Mouse (Mus musculus) embryonic facial prominence, embryonic 15.5 days (tissue): ENCODE measurements around the gene Gpr31b. TPM values are rescaled to one million over a fixed set of nuclear protein-coding genes. Genes with fewer than 3 reads are reported as not detected.
"Not testable (repeated sequence)": the region's sequence is repeated elsewhere in the genome, so short reads cannot be mapped to it uniquely, and the experiment has no call there.

Source experiments
- ATAC-seq: fragments of 200-750 bp; cut with Nextera tagmentation; 2 replicates; pipeline ENCODE4 v1.8.0; 2017; ENCODE audit warnings: low read depth, moderate TSS enrichment; ENCODE audit not compliant: insufficient number of reproducible peaks, low FRiP score, low TSS enrichment
- H3K27ac ChIP-seq: fragments of 300-500 bp; sonication (generic); replicated peaks from 2 replicates; pipeline ENCODE4 v1.5.1; 2015; ENCODE audit warnings: mild to moderate bottlenecking, inconsistent platforms
- H3K27me3 ChIP-seq: fragments of 300-500 bp; sonication (generic); 2 replicates; pipeline ENCODE4 v1.6.1; 2015; ENCODE audit warnings: inconsistent platforms
- H3K36me3 ChIP-seq: fragments of 300-500 bp; sonication (generic); 2 replicates; pipeline ENCODE4 v1.6.1; 2015; ENCODE audit warnings: mild to moderate bottlenecking, inconsistent platforms
- H3K4me1 ChIP-seq: fragments of 300-500 bp; sonication (generic); 2 replicates; pipeline ENCODE4 v1.6.1; 2015; ENCODE audit warnings: inconsistent platforms
- H3K4me2 ChIP-seq: fragments of 300-500 bp; sonication (generic); replicated peaks from 2 replicates; pipeline ENCODE4 v1.6.1; 2015; ENCODE audit warnings: mild to moderate bottlenecking, inconsistent platforms
- H3K4me3 ChIP-seq: fragments of 300-500 bp; sonication (generic); replicated peaks from 2 replicates; pipeline ENCODE4 v1.5.1; 2015; ENCODE audit warnings: mild to moderate bottlenecking, inconsistent platforms
- H3K9ac ChIP-seq: fragments of 300-500 bp; sonication (generic); 2 replicates; pipeline ENCODE4 v1.6.1; 2015; ENCODE audit warnings: inconsistent platforms
- H3K9me3 ChIP-seq: fragments of 300-500 bp; sonication (generic); replicated peaks from 2 replicates; pipeline ENCODE4 v1.6.1; 2016; ENCODE audit warnings: inconsistent platforms
- WGBS: fragments of 180-500 bp; shearing (Covaris S2); methylation state at CpG from one replicate; pipeline ENCODE4 v1.1.7; 2015; 5-methylcytosine and 5-hydroxymethylcytosine counted together
- polyA plus RNA-seq: library from polyadenylated mRNA; unstranded; fragments of >200 nt; fragmentation: Nextera tagmentation; extraction: Ambion mirVana; gene quantifications from 2 replicates; pipeline ENCODE4 v1.2.1, GENCODE M21; 2015

Gene Gpr31b
- polyA plus RNA-seq, 1 experiment from 2014 or later = not detected

- peaks cover 15% of the 10 kb centered on the region for H3K4me1 ChIP-seq
- no peak overlapping the region for H3K27ac ChIP-seq
- no peak for ATAC-seq
- no peak overlapping the region for H3K9ac ChIP-seq
- no peak overlapping the region for H3K4me2 ChIP-seq
- H3K36me3 ChIP-seq = peaks cover 34% of the 10 kb centered on the region
- 18% methylated on average over 3 of the region's 3 CpGs for WGBS
- no peak overlapping the region for H3K4me3 ChIP-seq
- H3K27me3 ChIP-seq = no peaks in the 10 kb centered on the region
- no peaks in the 10 kb centered on the region for H3K9me3 ChIP-seq
These were observed 42.2 kb downstream of the Gpr31b start for GRCm38 (mm10) chr17:13009887-13010286.

GRCm38 (mm10) chr17:13008528-13008927 lies 43.6 kb downstream of the Gpr31b start:
- Histone ChIP-seq H3K4me3 (peak overlapping the region; percentile 94), H3K36me3 (peaks cover 22% of the 10 kb centered on the region), H3K9me3 (no peaks in the 10 kb centered on the region), H3K9ac (peak overlapping the region; percentile 53; the same call in 1 of the 2 replicates), H3K4me2 (peak overlapping the region; percentile 70), H3K4me1 (peaks cover 15% of the 10 kb centered on the region), H3K27ac (no peak overlapping the region), H3K27me3 (no peaks in the 10 kb centered on the region)
- ATAC-seq = no peak
- WGBS = 2% methylated on average over 10 of the region's 10 CpGs

- peak overlapping the region; percentile 94 for H3K4me3 ChIP-seq
- peaks cover 15% of the 10 kb centered on the region for H3K4me1 ChIP-seq
- no peaks in the 10 kb centered on the region for H3K27me3 ChIP-seq
- H3K4me2 ChIP-seq = peak overlapping the region; percentile 70
- WGBS = under 1% methylated on average over 76 of the region's 76 CpGs
- H3K36me3 ChIP-seq = peaks cover 15% of the 10 kb centered on the region
- ATAC-seq = peak; percentile 99
- peak overlapping the region; percentile 53 for H3K9ac ChIP-seq
- no peaks in the 10 kb centered on the region for H3K9me3 ChIP-seq
- peak overlapping the region; percentile 88 for H3K27ac ChIP-seq
These were observed 44.2 kb downstream of the Gpr31b start for GRCm38 (mm10) chr17:13007730-13008425.

- Histone ChIP-seq H3K36me3 (peaks cover 11% of the 10 kb centered on the region), H3K27ac (0 out of 2 replicates have a peak overlapping the region, but pooled peaks have one; percentile 88), H3K9me3 (no peaks in the 10 kb centered on the region), H3K4me2 (peak overlapping the region; percentile 70), H3K4me1 (peaks cover 15% of the 10 kb centered on the region), H3K27me3 (no peaks in the 10 kb centered on the region), H3K4me3 (peak overlapping the region; percentile 94), H3K9ac (no peak overlapping the region)
- no peak for ATAC-seq
- WGBS = 48% methylated on average over 5 of the region's 5 CpGs
These were observed 45.1 kb downstream of the Gpr31b start for GRCm38 (mm10) chr17:13006984-13007383.

- Histone ChIP-seq H3K4me3 (peak within 1 kb of the TSS; percentile 94), H3K27ac (peak within 1 kb of the TSS; percentile 88), H3K9ac (peak within 1 kb of the TSS; percentile 15; the same call in 1 of the 2 replicates), H3K4me2 (peak within 1 kb of the TSS; percentile 70), H3K4me1 (peaks cover 15% of the 10 kb centered on the region)
- WGBS = 91% methylated on average over 2 of the region's 2 CpGs
- not testable (repeated sequence) for ATAC-seq, H3K36me3 ChIP-seq, H3K27me3 ChIP-seq, H3K9me3 ChIP-seq
These were observed 45.5 kb downstream of the Gpr31b start, which contains the start of gene Sod2 for GRCm38 (mm10) chr17:13006546-13006945. TSS of gene Sod2 (plus strand) at chr17:13006846.

GRCm38 (mm10) chr17:13004436-13004835 lies 47.7 kb downstream of the Gpr31b start:
- not testable (repeated sequence) for H3K27me3 ChIP-seq, H3K9me3 ChIP-seq, H3K4me2 ChIP-seq, H3K9ac ChIP-seq, H3K4me3 ChIP-seq, H3K36me3 ChIP-seq, H3K27ac ChIP-seq, ATAC-seq
- peaks cover 15% of the 10 kb centered on the region for H3K4me1 ChIP-seq
- WGBS = 69% methylated on average over 2 of the region's 2 CpGs

- H3K27ac ChIP-seq, H3K27me3 ChIP-seq, H3K36me3 ChIP-seq, H3K9me3 ChIP-seq, H3K4me1 ChIP-seq, H3K9ac ChIP-seq, H3K4me2 ChIP-seq, H3K4me3 ChIP-seq, ATAC-seq: not testable (repeated sequence)
- WGBS = 84% methylated on average over 5 of the region's 5 CpGs
These were observed 49.9 kb downstream of the Gpr31b start for GRCm38 (mm10) chr17:13002243-13002642.

Other genes starting within 250 kb of the Gpr31b start
- 1.2 and 1.4 TPM in 2 replicates for gene Mas1, start 184.2 kb downstream of the Gpr31b start, polyA plus RNA-seq
- gene Mrgprh, start 176.3 kb downstream of the Gpr31b start, polyA plus RNA-seq = 0.13 and 0.27 TPM in 2 replicates
- 2.5 and 3.8 TPM in 2 replicates for gene Pnldc1, start 142.1 kb downstream of the Gpr31b start, polyA plus RNA-seq
- 352 and 356 TPM in 2 replicates for gene Tcp1, start 136.6 kb downstream of the Gpr31b start, polyA plus RNA-seq
- 135 TPM in 2 replicates for gene Mrpl18, start 136.0 kb downstream of the Gpr31b start, polyA plus RNA-seq
- 0.60 and 1.2 TPM in 2 replicates for gene Acat3, start 111.7 kb downstream of the Gpr31b start, polyA plus RNA-seq
- 121 and 128 TPM in 2 replicates for gene Acat2, start 91.5 kb downstream of the Gpr31b start, polyA plus RNA-seq
- 120 and 125 TPM in 2 replicates for gene Wtap, start 58.1 kb downstream of the Gpr31b start, polyA plus RNA-seq
- gene Sod2, start 45.5 kb downstream of the Gpr31b start, polyA plus RNA-seq = 98.3 and 98.5 TPM in 2 replicates
- gene Tcp10b, start 8.8 kb upstream of the Gpr31b start, polyA plus RNA-seq = 0.27 and 0.29 TPM in 2 replicates
- not detected in 2 replicates for gene Unc93a, start 79.5 kb upstream of the Gpr31b start, polyA plus RNA-seq
- gene Smok2a, start 168.9 kb upstream of the Gpr31b start, polyA plus RNA-seq = not detected in 2 replicates
- gene Smok2b, start 178.0 kb upstream of the Gpr31b start, polyA plus RNA-seq = not detected in 2 replicates